Mouse (Mus musculus) CD4-positive naive resting alpha-beta T cell, adult 76 days (primary cell): ENCODE results near the gene Dram2. TPM values are rescaled to one million over a fixed set of nuclear protein-coding genes. Genes with fewer than 3 reads are reported as not detected.

Experiments used
- total RNA-seq: library from RNA; stranded (reverse); gene quantifications from one replicate; pipeline ENCODE4 v1.2.4, GENCODE M21; 2023

Dram2 gene
- total RNA-seq, result 27.0 TPM

GRCm38 (mm10) chr3:106547171-106547923 is at the start of gene Dram2, which contains the start of gene Cept1:
TSS of gene Dram2 (plus strand) at chr3:106547798.
TSS of gene Cept1 (minus strand) at chr3:106547802.

Other genes starting within 250 kb of the Dram2 start
- 1.0 TPM for gene Chil6, start 141.6 kb upstream of the Dram2 start, total RNA-seq
- gene Dennd2d, start 65.4 kb upstream of the Dram2 start, total RNA-seq, result 110 TPM
- gene Cept1, start within 50 bp of the Dram2 start, total RNA-seq, result 43.4 TPM
- gene Lrif1, start 137.2 kb downstream of the Dram2 start, total RNA-seq, result 53.2 TPM
- 783 TPM for gene Cd53, start 242.4 kb downstream of the Dram2 start, total RNA-seq